Mouse (Mus musculus): Measurements from ENCODE around the gene Ano1. TPM values are rescaled to one million over a fixed set of nuclear protein-coding genes. Genes with fewer than 3 reads are reported as not detected.

Gene Ano1
- total and polyA plus RNA-seq, 3 experiments: 0.04 TPM; not detected in 2

DNA sequence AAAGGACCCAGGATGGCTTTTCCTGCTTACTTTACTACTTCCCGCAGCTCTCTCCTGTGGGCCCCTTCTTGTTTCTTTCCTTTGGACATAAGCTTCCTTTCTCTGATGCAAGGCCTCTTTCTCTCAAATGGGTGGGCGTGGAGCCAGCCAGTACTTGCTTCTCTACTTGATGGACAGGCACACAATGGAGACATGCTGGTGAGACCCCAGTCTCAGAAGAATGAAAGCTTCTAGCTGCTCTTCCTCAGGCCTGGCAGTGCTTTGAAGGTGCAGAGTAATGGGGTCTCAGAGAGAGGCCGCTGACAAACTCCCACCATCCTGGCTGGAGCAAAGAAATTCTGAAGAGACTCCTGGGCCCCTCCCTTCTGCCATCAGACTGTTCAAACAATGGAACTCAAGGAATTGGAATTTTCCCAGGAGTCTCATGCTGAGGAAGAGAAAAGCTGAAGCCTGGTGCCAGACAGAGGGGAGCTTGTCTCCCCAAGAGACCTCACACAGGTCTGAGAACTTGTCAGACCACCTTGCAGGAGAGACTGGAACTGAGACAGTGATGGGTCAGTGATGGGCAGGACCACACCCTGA is 123.3 kb downstream of the Ano1 start:
- Histone ChIP-seq H3K27ac (ENCODE audit: control insufficient read depth, low read depth, low read length) (no peak overlapping the region), H3K9me3 (replicated peaks; ENCODE audit: insufficient read depth, low read length) (no peaks in the 10 kb centered on the region), H3K36me3 (ENCODE audit: control insufficient read depth in 1 of 2, insufficient read depth in 2 of 2, low read length in 2 of 2) (no peaks in the 10 kb centered on the region), H3K79me2 (ENCODE audit: control insufficient read depth, insufficient read depth, low read length, poor library complexity) (no peaks in the 10 kb centered on the region), H3K4me1 (ENCODE audit: control insufficient read depth in 1 of 2, insufficient read depth in 2 of 2, low read length in 2 of 2) (no peaks in the 10 kb centered on the region), H3K9ac (ENCODE audit: control insufficient read depth, low read depth, low read length, poor library complexity, severe bottlenecking) (no peak overlapping the region), H3K4me3 (ENCODE audit: control insufficient read depth in 1 of 2, insufficient read depth in 1 of 2, low read depth in 2 of 2, low read length in 2 of 2) (no peak overlapping the region), H3K27me3 (ENCODE audit: control insufficient read depth in 1 of 2, insufficient read depth in 2 of 2, low read length in 2 of 2) (no peaks in the 10 kb centered on the region)
- TF ChIP-seq POLR2AphosphoS2 (IDR thresholded peaks at IDR 0.05; ENCODE audit: low read length) (no peak), EP300 (IDR thresholded peaks at IDR 0.05; ENCODE audit: low read depth in 1 of 2, low read length in 2 of 2) (no peak), KAT2A (conservative IDR thresholded peaks at IDR 0.05; ENCODE audit: low read depth, low read length) (no peak), GABPA (IDR thresholded peaks at IDR 0.05; ENCODE audit: low read depth, low read length) (no peak), HCFC1 (IDR thresholded peaks at IDR 0.05; ENCODE audit: low read depth, low read length) (no peak), TAL1 (IDR thresholded peaks at IDR 0.05; ENCODE audit: low read length) (no peak), ZNF384 (IDR thresholded peaks at IDR 0.05; ENCODE audit: low read depth, low read length) (no peak), TBP (IDR thresholded peaks at IDR 0.05; ENCODE audit: low read depth, low read length) (no peak), USF1 (IDR thresholded peaks at IDR 0.05; ENCODE audit: low read depth, low read length) (no peak), POLR2A (IDR thresholded peaks at IDR 0.05; ENCODE audit: control insufficient read depth in 1 of 2, insufficient read depth in 1 of 2, low read depth in 1 of 2, low read length in 2 of 2, poor library complexity in 1 of 2) (no peak), RAD21 (IDR thresholded peaks at IDR 0.05; ENCODE audit: low read depth, low read length) (no peak), NRF1 (IDR thresholded peaks at IDR 0.05; ENCODE audit: insufficient read depth, low read depth, low read length, poor library complexity, severe bottlenecking) (no peak), UBTF (IDR thresholded peaks at IDR 0.05; ENCODE audit: borderline replicate concordance, insufficient read depth, low read depth, low read length) (no peak), MAX (IDR thresholded peaks at IDR 0.05; ENCODE audit: low read length) (no peak)
- DNase-seq (ENCODE audit: low read depth, low spot score): no peak

DNA sequence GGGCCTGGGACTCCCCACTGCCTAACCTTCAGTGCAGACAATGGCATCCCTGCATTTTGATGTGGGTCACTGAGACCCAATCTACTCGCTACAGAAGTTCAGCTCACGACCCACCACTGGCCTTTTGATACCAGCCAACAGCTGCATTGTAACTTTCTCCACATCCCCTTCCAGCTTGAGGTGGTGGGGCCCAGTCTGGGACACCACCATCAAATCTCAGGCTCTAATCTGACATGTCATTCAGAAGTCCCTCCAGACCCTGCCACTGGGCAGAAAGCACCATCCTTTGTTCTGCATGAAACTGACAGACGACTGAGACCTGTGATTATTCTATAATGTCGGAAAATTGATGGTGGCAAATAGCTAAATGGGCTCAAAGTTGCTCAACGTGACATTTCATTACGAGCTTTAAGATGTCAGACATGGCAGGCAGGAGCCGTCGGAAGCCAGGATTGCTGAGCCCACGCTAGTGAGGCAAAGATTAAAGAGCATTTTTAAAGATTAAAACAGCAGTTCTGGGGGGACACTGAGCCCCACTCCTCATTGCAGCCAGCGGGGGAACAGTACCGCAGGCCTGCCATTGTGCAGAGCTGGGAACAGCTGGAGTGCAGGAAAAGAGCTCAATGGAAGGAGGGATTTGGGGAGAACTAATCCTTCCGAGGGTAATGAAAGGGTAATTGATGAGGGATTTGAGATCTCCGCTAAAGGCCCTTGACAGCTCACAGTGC is 124.0 kb downstream of the Ano1 start:
- TF ChIP-seq MYB (IDR thresholded peaks at IDR 0.05; ENCODE audit: low read depth, low read length) (no peak), USF2 (IDR thresholded peaks at IDR 0.05; ENCODE audit: borderline replicate concordance in 1 of 2, insufficient read depth in 1 of 2, low read depth in 1 of 2, low read length in 2 of 2) (no peak), CHD2 (IDR thresholded peaks at IDR 0.05; ENCODE audit: low read length) (no peak), SIN3A (IDR thresholded peaks at IDR 0.05; ENCODE audit: low read length) (no peak), MAZ (IDR thresholded peaks at IDR 0.05; ENCODE audit: low read depth, low read length) (no peak), GATA1 (IDR thresholded peaks at IDR 0.05; ENCODE audit: low read depth, low read length) (no peak), NRF1 (IDR thresholded peaks at IDR 0.05; ENCODE audit: insufficient read depth, low read depth, low read length, poor library complexity, severe bottlenecking) (no peak), ELF1 (IDR thresholded peaks at IDR 0.05; ENCODE audit: low read depth, low read length) (no peak), EP300 (IDR thresholded peaks at IDR 0.05; ENCODE audit: low read depth in 1 of 2, low read length in 2 of 2) (no peak), USF1 (IDR thresholded peaks at IDR 0.05; ENCODE audit: low read depth, low read length) (no peak), RCOR1 (IDR thresholded peaks at IDR 0.05; ENCODE audit: low read depth, low read length) (no peak), ZMIZ1 (IDR thresholded peaks at IDR 0.05; ENCODE audit: low read depth, low read length) (no peak), RAD21 (IDR thresholded peaks at IDR 0.05; ENCODE audit: low read depth, low read length) (no peak), CHD1 (IDR thresholded peaks at IDR 0.05; ENCODE audit: low read depth, low read length) (no peak), ETS1 (IDR thresholded peaks at IDR 0.05; ENCODE audit: low read depth, low read length) (no peak), JUND (IDR thresholded peaks at IDR 0.05; ENCODE audit: low read depth, low read length) (no peak), MXI1 (IDR thresholded peaks at IDR 0.05; ENCODE audit: low read depth, low read length) (no peak), POLR2AphosphoS2 (IDR thresholded peaks at IDR 0.05; ENCODE audit: low read length) (no peak)
- H3K4me3 ChIP-seq (ENCODE audit: control insufficient read depth in 1 of 2, insufficient read depth in 1 of 2, low read depth in 2 of 2, low read length in 2 of 2): no peak overlapping the region
- H3K4me1 ChIP-seq (ENCODE audit: control insufficient read depth in 1 of 2, insufficient read depth in 2 of 2, low read length in 2 of 2): no peaks in the 10 kb centered on the region
- H3K36me3 ChIP-seq (ENCODE audit: control insufficient read depth in 1 of 2, insufficient read depth in 2 of 2, low read length in 2 of 2): no peaks in the 10 kb centered on the region
- no peaks in the 10 kb centered on the region for H3K9me3 ChIP-seq (replicated peaks; ENCODE audit: insufficient read depth, low read length)
- DNase-seq (ENCODE audit: low read depth, low spot score): no peak
- H3K9ac ChIP-seq (ENCODE audit: control insufficient read depth, low read depth, low read length, poor library complexity, severe bottlenecking): no peak overlapping the region
- H3K27me3 ChIP-seq (ENCODE audit: control insufficient read depth in 1 of 2, insufficient read depth in 2 of 2, low read length in 2 of 2): no peaks in the 10 kb centered on the region
- H3K79me2 ChIP-seq (ENCODE audit: control insufficient read depth, insufficient read depth, low read length, poor library complexity): no peaks in the 10 kb centered on the region
- no peak overlapping the region for H3K27ac ChIP-seq (ENCODE audit: control insufficient read depth, low read depth, low read length)
